Mouse (Mus musculus) liver, embryonic 14.5 days (tissue): Measurements from ENCODE around the gene Tnfaip2. TPM values are rescaled to one million over a fixed set of nuclear protein-coding genes. Genes with fewer than 3 reads are reported as not detected.

Source experiments
- ATAC-seq: fragments of 200-750 bp; cut with Nextera tagmentation; 2 replicates; pipeline ENCODE4 v1.8.0; 2017; ENCODE audit warnings: moderate number of reproducible peaks, mild to moderate bottlenecking, moderate library complexity; ENCODE audit not compliant: insufficient read depth
- DNase-seq, 3 experiments: peaks; one replicate each; pipeline ENCODE4 v3.0.0-alpha.2; 2012 to 2013; ENCODE audit warnings: low read depth in 3 of 3, low spot score in 3 of 3
- H3K27ac ChIP-seq: fragments of 300-500 bp; sonication (generic); 2 replicates; pipeline ENCODE4 v1.5.1; 2014; ENCODE audit warnings: moderate library complexity, mild to moderate bottlenecking, control low read depth, inconsistent platforms
- H3K27me3 ChIP-seq: fragments of 300-500 bp; sonication (generic); 2 replicates; pipeline ENCODE4 v1.6.1; 2014; ENCODE audit warnings: mild to moderate bottlenecking, low read length, moderate library complexity; ENCODE audit not compliant: control insufficient read depth, insufficient read depth
- H3K36me3 ChIP-seq: fragments of 300-500 bp; sonication (generic); replicated peaks from 2 replicates; pipeline ENCODE4 v1.6.1; 2014; ENCODE audit warnings: low read depth; ENCODE audit not compliant: control insufficient read depth, insufficient read depth
- H3K4me1 ChIP-seq, 2 experiments: fragments of 200-500 bp in 1 of 2; fragments of 300-500 bp in 1 of 2; sonication (generic) in 1 of 2; replicated peaks; 2 replicates each; pipeline ENCODE4 v1.6.1; 2012 to 2014; ENCODE audit warnings: antibody characterized with exemption in 1 of 2, inconsistent platforms in 1 of 2, low read length in 1 of 2; ENCODE audit not compliant: control insufficient read depth in 2 of 2, insufficient read depth in 2 of 2
- H3K4me2 ChIP-seq: fragments of 300-500 bp; sonication (generic); 2 replicates; pipeline ENCODE4 v1.6.1; 2014; ENCODE audit warnings: low read depth, mild to moderate bottlenecking, control low read depth, moderate library complexity
- H3K4me3 ChIP-seq, 2 experiments: fragments of 200-500 bp in 1 of 2; fragments of 300-500 bp in 1 of 2; sonication (generic) in 1 of 2; 2 replicates each; pipeline ENCODE4 v1.5.1; 2012 to 2014; ENCODE audit warnings: low read depth in 2 of 2, low read length in 2 of 2, mild to moderate bottlenecking in 2 of 2, control low read depth in 1 of 2, inconsistent platforms in 1 of 2, moderate library complexity in 1 of 2; ENCODE audit not compliant: insufficient read depth in 1 of 2
- H3K9ac ChIP-seq: fragments of 300-500 bp; sonication (generic); replicated peaks from 2 replicates; pipeline ENCODE4 v1.6.1; 2014; ENCODE audit warnings: mild to moderate bottlenecking, control low read depth, moderate library complexity
- H3K9me3 ChIP-seq: fragments of 300-500 bp; sonication (generic); 2 replicates; pipeline ENCODE4 v1.6.1; 2016; ENCODE audit warnings: low read length, mixed read lengths; ENCODE audit not compliant: control insufficient read depth
- CTCF ChIP-seq: IDR thresholded peaks from 2 replicates; pipeline ENCODE4 v1.5.1; 2016; ENCODE audit warnings: antibody characterized with exemption, low read depth, control low read depth
- EP300 ChIP-seq: IDR thresholded peaks from 2 replicates; pipeline ENCODE4 v1.6.1; 2016; ENCODE audit warnings: antibody characterized with exemption, low read depth
- WGBS: fragments of 180-500 bp; shearing (Covaris S2); extraction: QIAGEN DNeasy Blood & Tissue Kit; methylation state at CpG from one replicate; pipeline ENCODE4 v1.1.7; 2014; ENCODE audit not compliant: insufficient replicate concordance; 5-methylcytosine and 5-hydroxymethylcytosine counted together
- polyA plus RNA-seq, 2 experiments: library from polyadenylated mRNA; depleted of rRNA in 1 of 2; stranded (reverse) in 1 of 2; unstranded in 1 of 2; fragments of >200 nt; fragmentation: Nextera tagmentation in 1 of 2; extraction: Ambion mirVana in 1 of 2; gene quantifications; 2 replicates each; pipeline versions ENCODE4 v1.2.1 to v1.2.3; 2012 to 2014

The Tnfaip2 gene
- polyA plus RNA-seq, 2 experiments, result 57.6 to 78.7 TPM

DNA sequence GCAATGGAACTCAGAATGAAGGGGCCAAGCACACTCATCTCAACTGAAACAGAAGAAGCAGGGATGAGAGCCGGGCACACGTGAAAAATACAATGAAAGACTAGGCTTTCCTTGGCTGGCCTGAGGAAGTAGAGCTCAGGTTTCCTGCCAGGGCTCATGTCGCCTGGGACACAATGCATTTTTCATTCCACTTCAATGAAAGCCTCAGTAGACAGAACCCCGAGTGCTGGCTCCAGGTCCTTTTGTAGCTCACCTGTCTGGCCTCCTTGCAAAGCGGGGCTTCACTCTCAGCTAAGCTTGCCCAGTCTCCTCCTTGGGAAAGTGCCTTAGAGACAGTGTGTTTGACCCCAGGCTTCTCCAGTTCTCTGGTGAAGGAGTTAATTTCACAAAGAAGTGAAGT lies 36.7 kb downstream of the Tnfaip2 start:
- no peak overlapping the region for H3K4me3 ChIP-seq
- no peak overlapping the region for H3K9ac ChIP-seq
- ATAC-seq, result no peak
- peaks cover 11% of the 10 kb centered on the region for H3K27me3 ChIP-seq
- TF ChIP-seq EP300 (no peak), CTCF (no peak)
- no peaks in the 10 kb centered on the region for H3K36me3 ChIP-seq
- no peak overlapping the region for H3K4me2 ChIP-seq
- H3K27ac ChIP-seq, result no peak overlapping the region
- H3K9me3 ChIP-seq, result no peaks in the 10 kb centered on the region
- 45% methylated on average over 5 of the region's 5 CpGs for WGBS
- DNase-seq, result no peak
- no peaks in the 10 kb centered on the region for H3K4me1 ChIP-seq

GRCm38 (mm10) chr12:111479917-111480316 lies 37.6 kb downstream of the Tnfaip2 start:
- no peaks in the 10 kb centered on the region for H3K9me3 ChIP-seq
- no peak overlapping the region for H3K4me2 ChIP-seq
- H3K4me3 ChIP-seq, result no peak overlapping the region
- no peaks in the 10 kb centered on the region for H3K4me1 ChIP-seq
- TF ChIP-seq EP300, result no peak
- TF ChIP-seq CTCF, result peak; percentile 81
- H3K9ac ChIP-seq, result no peak overlapping the region
- 52% methylated on average over 2 of the region's 2 CpGs for WGBS
- ATAC-seq (no peak), DNase-seq (no peak)
- no peak overlapping the region for H3K27ac ChIP-seq
- peaks cover 21% of the 10 kb centered on the region for H3K27me3 ChIP-seq
- H3K36me3 ChIP-seq, result no peaks in the 10 kb centered on the region

DNA sequence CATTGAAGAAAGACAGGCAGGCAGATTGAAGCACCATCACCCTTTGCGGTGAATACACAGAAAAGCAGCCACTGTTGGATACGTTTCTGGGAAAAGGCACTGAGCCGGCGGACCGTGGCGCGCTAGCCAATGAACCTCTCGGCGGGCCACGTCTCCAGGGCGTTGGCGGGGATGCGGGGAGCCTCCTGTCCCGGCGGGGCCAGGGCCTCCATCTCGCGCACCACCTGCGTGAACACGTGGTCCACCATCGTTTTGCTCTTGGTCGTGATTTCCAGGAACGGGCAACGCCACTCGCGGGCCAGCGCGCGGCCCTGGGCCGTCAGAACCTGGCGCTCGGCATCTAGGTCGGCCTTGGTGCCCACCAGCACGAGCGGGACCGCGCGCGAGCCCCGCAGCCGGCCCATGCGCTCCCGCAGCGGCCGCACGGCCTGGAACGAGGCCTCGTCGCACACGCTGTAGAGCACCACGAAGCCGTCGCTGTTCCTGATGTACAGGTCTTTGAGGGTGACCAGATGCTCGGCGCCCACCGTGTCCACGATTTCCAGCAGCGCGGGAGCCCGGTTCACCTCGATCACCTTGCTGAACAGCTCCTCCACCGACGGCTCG lies 42.9 kb downstream of the Tnfaip2 start:
- 4% methylated on average over 63 of the region's 63 CpGs for WGBS
- Histone ChIP-seq H3K27me3 (peaks cover 66% of the 10 kb centered on the region), H3K36me3 (no peaks in the 10 kb centered on the region), H3K9me3 (no peaks in the 10 kb centered on the region), H3K9ac (no peak overlapping the region), H3K27ac (no peak overlapping the region), H3K4me3 (peak overlapping the region; percentile 8 to 39; a peak in 3 of 4 replicates), H3K4me2 (peak overlapping the region; percentile 53), H3K4me1 (no peaks in the 10 kb centered on the region)
- DNase-seq (no peak), ATAC-seq (no peak)
- no peak for TF ChIP-seq CTCF
- TF ChIP-seq EP300, result no peak

- H3K9ac ChIP-seq, result no peak within 1 kb of the TSS
- H3K36me3 ChIP-seq, result no peaks in the 10 kb centered on the region
- ATAC-seq (no peak), DNase-seq (no peak)
- no peak within 1 kb of the TSS for H3K27ac ChIP-seq
- TF ChIP-seq CTCF, result no peak
- TF ChIP-seq EP300, result no peak
- no peaks in the 10 kb centered on the region for H3K9me3 ChIP-seq
- H3K4me1 ChIP-seq, result no peaks in the 10 kb centered on the region
- WGBS, result 2% methylated on average over 49 of the region's 58 CpGs
- H3K4me2 ChIP-seq, result peak within 1 kb of the TSS; percentile 53
- H3K27me3 ChIP-seq, result peaks cover 66% of the 10 kb centered on the region
- H3K4me3 ChIP-seq, result peak within 1 kb of the TSS; percentile 8 to 39; a peak in 3 of 4 replicates
These were observed 43.5 kb downstream of the Tnfaip2 start, which contains the start of gene Gm266 for GRCm38 (mm10) chr12:111485652-111486306. Gm266 (minus strand) TSS chr12:111485823.

DNA sequence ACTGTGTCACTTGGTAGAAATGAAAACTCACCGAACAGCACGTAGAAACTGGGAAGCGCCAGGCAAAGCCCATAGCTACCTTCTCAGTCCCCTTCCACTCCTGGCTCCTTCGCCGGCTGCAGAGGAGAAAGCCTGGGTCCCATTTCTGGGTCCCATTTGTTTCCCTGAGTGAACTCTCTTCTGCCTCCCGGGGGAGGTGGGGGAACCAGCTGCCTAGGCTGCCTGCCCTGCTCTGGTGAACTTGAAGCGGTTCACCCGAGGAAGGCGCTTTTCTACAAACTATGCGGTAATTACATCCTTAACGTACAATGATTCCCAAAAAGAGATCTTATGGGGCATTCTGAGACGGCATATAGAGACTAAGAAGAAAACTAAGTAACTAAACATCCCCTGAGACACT lies 44.2 kb downstream of the Tnfaip2 start:
- no peak overlapping the region for H3K27ac ChIP-seq
- H3K4me3 ChIP-seq, result no peak overlapping the region
- no peaks in the 10 kb centered on the region for H3K36me3 ChIP-seq
- DNase-seq (no peak), ATAC-seq (no peak)
- H3K9me3 ChIP-seq, result no peaks in the 10 kb centered on the region
- WGBS, result 11% methylated on average over 12 of the region's 12 CpGs
- 0 out of 2 replicates have a peak overlapping the region, but pooled peaks have one; percentile 53 for H3K4me2 ChIP-seq
- TF ChIP-seq CTCF (no peak), EP300 (no peak)
- peaks cover 66% of the 10 kb centered on the region for H3K27me3 ChIP-seq
- H3K9ac ChIP-seq, result no peak overlapping the region
- no peaks in the 10 kb centered on the region for H3K4me1 ChIP-seq
